Mouse (Mus musculus) myocyte (in vitro differentiated cells): ENCODE results near the gene Atf4. TPM values are rescaled to one million over a fixed set of nuclear protein-coding genes. Genes with fewer than 3 reads are reported as not detected.

ENCODE experiments used
- H3K27me3 ChIP-seq: one replicate; pipeline ENCODE4 v1.6.1; 2011; ENCODE audit not compliant: control insufficient read depth, insufficient read depth, insufficient read length
- H3K36me3 ChIP-seq: one replicate; pipeline ENCODE4 v1.6.1; 2011; ENCODE audit not compliant: control insufficient read depth, insufficient read depth
- H3K4me2 ChIP-seq: one replicate; pipeline ENCODE4 v1.6.1; 2011; ENCODE audit warnings: low read depth, control low read depth
- H3K4me3 ChIP-seq: one replicate; pipeline ENCODE4 v1.5.1; 2011; ENCODE audit warnings: mild to moderate bottlenecking, control low read depth, moderate library complexity
- H3K79me2 ChIP-seq: one replicate; pipeline ENCODE4 v1.6.1; 2011; ENCODE audit not compliant: control insufficient read depth, insufficient read depth
- H3ac ChIP-seq: one replicate; pipeline ENCODE4 v1.6.1; 2011; ENCODE audit not compliant: control insufficient read depth, insufficient read length
- CEBPB ChIP-seq: IDR thresholded peaks from 2 replicates; pipeline ENCODE4 v1.6.1; 2011; ENCODE audit warnings: mild to moderate bottlenecking, moderate library complexity; ENCODE audit not compliant: poor library complexity, insufficient read depth, severe bottlenecking
- E2F4 ChIP-seq: IDR thresholded peaks from one replicate; pipeline ENCODE4 v1.6.1; 2011; ENCODE audit warnings: mild to moderate bottlenecking, control low read depth, moderate library complexity; ENCODE audit not compliant: insufficient read depth
- MAX ChIP-seq: IDR thresholded peaks from one replicate; pipeline ENCODE4 v1.6.1; 2011; ENCODE audit warnings: low read depth, mild to moderate bottlenecking, control low read depth
- MYOD1 ChIP-seq, 3 experiments: IDR thresholded peaks; one replicate each; pipeline ENCODE4 v1.6.1; 2011; ENCODE audit warnings: control low read depth in 2 of 3, low read depth in 2 of 3, mild to moderate bottlenecking in 2 of 3, moderate library complexity in 1 of 3; ENCODE audit not compliant: insufficient read length in 2 of 3, control insufficient read depth in 1 of 3
- MYOG ChIP-seq, 3 experiments: IDR thresholded peaks; one replicate each; pipeline ENCODE4 v1.6.1; 2011; ENCODE audit warnings: control low read depth in 2 of 3, low read depth in 2 of 3, mild to moderate bottlenecking in 2 of 3; ENCODE audit not compliant: insufficient read length in 2 of 3, control insufficient read depth in 1 of 3, insufficient read depth in 1 of 3
- POLR2A ChIP-seq: IDR thresholded peaks from one replicate; pipeline ENCODE4 v1.6.1; 2011; ENCODE audit warnings: low read depth, mild to moderate bottlenecking, control low read depth, moderate library complexity; ENCODE audit not compliant: insufficient read length
- POLR2AphosphoS2 ChIP-seq: IDR thresholded peaks from one replicate; pipeline ENCODE4 v1.6.1; 2011; ENCODE audit warnings: low read depth, control low read depth; ENCODE audit not compliant: insufficient read length
- REST ChIP-seq: IDR thresholded peaks from one replicate; pipeline ENCODE4 v1.6.1; 2011; ENCODE audit warnings: mild to moderate bottlenecking, control low read depth, moderate library complexity; ENCODE audit not compliant: insufficient read depth, insufficient read length
- SRF ChIP-seq: IDR thresholded peaks from one replicate; pipeline ENCODE4 v1.6.1; 2011; ENCODE audit warnings: low read depth; ENCODE audit not compliant: control insufficient read depth, insufficient read length
- TCF12 ChIP-seq: IDR thresholded peaks from one replicate; pipeline ENCODE4 v1.6.1; 2011; ENCODE audit warnings: mild to moderate bottlenecking, control low read depth; ENCODE audit not compliant: poor library complexity, insufficient read depth, severe bottlenecking
- TCF3 ChIP-seq: IDR thresholded peaks from one replicate; pipeline ENCODE4 v1.6.1; 2011; ENCODE audit warnings: low read depth, control low read depth; ENCODE audit not compliant: insufficient read length
- USF1 ChIP-seq: IDR thresholded peaks from one replicate; pipeline ENCODE4 v1.6.1; 2011; ENCODE audit warnings: low read depth, mild to moderate bottlenecking, control low read depth, moderate library complexity
- polyA plus RNA-seq: library from polyadenylated mRNA; unstranded; fragments of >200 nt; fragmentation: generic; extraction: Trizol; gene quantifications from one replicate; pipeline ENCODE4 v1.2.1, GENCODE M21; 2012; ENCODE audit warnings: missing spikeins

The Atf4 gene
- polyA plus RNA-seq, 1 experiment: 1,038 TPM

- TF ChIP-seq POLR2A (no peak), POLR2AphosphoS2 (no peak), SRF (no peak)
- H3K36me3 ChIP-seq: no peaks in the 10 kb centered on the region
- H3ac ChIP-seq: no peak overlapping the region
- no peaks in the 10 kb centered on the region for H3K79me2 ChIP-seq
- H3K4me3 ChIP-seq: no peak overlapping the region
- H3K4me2 ChIP-seq: no peak overlapping the region
- peaks cover 4% of the 10 kb centered on the region for H3K27me3 ChIP-seq
These were observed 22.1 kb downstream of the Atf4 start for GRCm38 (mm10) chr15:80277107-80277506.

GRCm38 (mm10) chr15:80277625-80278024 lies 22.6 kb downstream of the Atf4 start:
- TF ChIP-seq POLR2A (no peak), REST (peak; percentile 97), MYOD1 (IDR thresholded peaks at IDR 0.05; ENCODE audit: control insufficient read depth in 1 of 3, insufficient read length in 2 of 3, low read depth in 2 of 3) (peak in 1 of 3 experiments; percentile 17), MAX (peak; percentile 93), MYOG (IDR thresholded peaks at IDR 0.05; ENCODE audit: control insufficient read depth in 1 of 3, insufficient read depth in 1 of 3, insufficient read length in 2 of 3, low read depth in 2 of 3) (peak in 1 of 3 experiments; percentile 52)
- Histone ChIP-seq H3ac (no peak overlapping the region), H3K4me2 (no peak overlapping the region), H3K36me3 (no peaks in the 10 kb centered on the region), H3K4me3 (no peak overlapping the region), H3K27me3 (peaks cover 9% of the 10 kb centered on the region), H3K79me2 (no peaks in the 10 kb centered on the region)

GRCm38 (mm10) chr15:80278121-80278759 lies 23.3 kb downstream of the Atf4 start:
- TF ChIP-seq MYOG (IDR thresholded peaks at IDR 0.05; ENCODE audit: control insufficient read depth in 1 of 3, insufficient read depth in 1 of 3, insufficient read length in 2 of 3, low read depth in 2 of 3): no peak
- no peak for TF ChIP-seq POLR2AphosphoS2
- TF ChIP-seq TCF3: no peak
- no peak for TF ChIP-seq TCF12
- TF ChIP-seq REST: no peak
- TF ChIP-seq E2F4: no peak
- no peak for TF ChIP-seq MAX
- no peak for TF ChIP-seq POLR2A
- TF ChIP-seq USF1: no peak
- no peak for TF ChIP-seq CEBPB
- no peak for TF ChIP-seq SRF
- no peak for TF ChIP-seq MYOD1 (IDR thresholded peaks at IDR 0.05; ENCODE audit: control insufficient read depth in 1 of 3, insufficient read length in 2 of 3, low read depth in 2 of 3)
- peaks cover 15% of the 10 kb centered on the region for H3K27me3 ChIP-seq
- no peak overlapping the region for H3K4me3 ChIP-seq
- H3K79me2 ChIP-seq: no peaks in the 10 kb centered on the region
- no peak overlapping the region for H3ac ChIP-seq
- H3K4me2 ChIP-seq: no peak overlapping the region
- no peaks in the 10 kb centered on the region for H3K36me3 ChIP-seq

GRCm38 (mm10) chr15:80279053-80279452 lies 24.1 kb downstream of the Atf4 start:
- H3K79me2 ChIP-seq: no peaks in the 10 kb centered on the region
- no peak overlapping the region for H3K4me3 ChIP-seq
- H3K36me3 ChIP-seq: no peaks in the 10 kb centered on the region
- H3K27me3 ChIP-seq: peaks cover 23% of the 10 kb centered on the region
- H3ac ChIP-seq: no peak overlapping the region
- H3K4me2 ChIP-seq: no peak overlapping the region
- TF ChIP-seq E2F4 (no peak), USF1 (no peak), TCF12 (no peak), POLR2A (no peak), MYOG (IDR thresholded peaks at IDR 0.05; ENCODE audit: control insufficient read depth in 1 of 3, insufficient read depth in 1 of 3, insufficient read length in 2 of 3, low read depth in 2 of 3) (no peak), MAX (no peak), MYOD1 (IDR thresholded peaks at IDR 0.05; ENCODE audit: control insufficient read depth in 1 of 3, insufficient read length in 2 of 3, low read depth in 2 of 3) (no peak), SRF (no peak), CEBPB (no peak), TCF3 (no peak), POLR2AphosphoS2 (no peak)

- H3K79me2 ChIP-seq: no peaks in the 10 kb centered on the region
- H3ac ChIP-seq: no peak overlapping the region
- H3K4me3 ChIP-seq: no peak overlapping the region
- H3K4me2 ChIP-seq: no peak overlapping the region
- H3K27me3 ChIP-seq: peaks cover 34% of the 10 kb centered on the region
- H3K36me3 ChIP-seq: no peaks in the 10 kb centered on the region
- no peak for TF ChIP-seq TCF3
- no peak for TF ChIP-seq POLR2AphosphoS2
- no peak for TF ChIP-seq MYOG (IDR thresholded peaks at IDR 0.05; ENCODE audit: control insufficient read depth in 1 of 3, insufficient read depth in 1 of 3, insufficient read length in 2 of 3, low read depth in 2 of 3)
- TF ChIP-seq E2F4: no peak
- no peak for TF ChIP-seq CEBPB
- TF ChIP-seq MAX: no peak
- TF ChIP-seq USF1: no peak
- TF ChIP-seq REST: no peak
- TF ChIP-seq TCF12: no peak
- no peak for TF ChIP-seq SRF
- no peak for TF ChIP-seq MYOD1 (IDR thresholded peaks at IDR 0.05; ENCODE audit: control insufficient read depth in 1 of 3, insufficient read length in 2 of 3, low read depth in 2 of 3)
These were observed 25.7 kb downstream of the Atf4 start for GRCm38 (mm10) chr15:80280646-80281045.
